Mouse (Mus musculus) ES-Bruce4 (cell line): ENCODE results near the gene Sel1l3.

Experiments
- CTCF ChIP-seq: IDR thresholded peaks from one replicate; pipeline ENCODE4 v1.8.1; 2011; ENCODE audit warnings: low read depth, low read length
- EP300 ChIP-seq: IDR thresholded peaks from 2 replicates; pipeline ENCODE4 v1.6.1; 2011; ENCODE audit warnings: low read depth, low read length; ENCODE audit not compliant: insufficient read depth
- POLR2A ChIP-seq: IDR thresholded peaks from one replicate; pipeline ENCODE4 v1.8.1; 2011; ENCODE audit warnings: low read length; ENCODE audit not compliant: insufficient read depth

- TF ChIP-seq POLR2A (no peak), CTCF (no peak), EP300 (no peak)
Observed at GRCm38 (mm10) chr5:53259894-53260293, 46.2 kb upstream of the Sel1l3 start.
